Mouse (Mus musculus) cerebellum, adult 18-20 months (tissue): ENCODE data around the gene Myom3.

Experiments
- DNase-seq, 2 experiments: peaks; one replicate each; pipeline ENCODE4 v3.0.0; 2021

The Myom3 gene

DNA sequence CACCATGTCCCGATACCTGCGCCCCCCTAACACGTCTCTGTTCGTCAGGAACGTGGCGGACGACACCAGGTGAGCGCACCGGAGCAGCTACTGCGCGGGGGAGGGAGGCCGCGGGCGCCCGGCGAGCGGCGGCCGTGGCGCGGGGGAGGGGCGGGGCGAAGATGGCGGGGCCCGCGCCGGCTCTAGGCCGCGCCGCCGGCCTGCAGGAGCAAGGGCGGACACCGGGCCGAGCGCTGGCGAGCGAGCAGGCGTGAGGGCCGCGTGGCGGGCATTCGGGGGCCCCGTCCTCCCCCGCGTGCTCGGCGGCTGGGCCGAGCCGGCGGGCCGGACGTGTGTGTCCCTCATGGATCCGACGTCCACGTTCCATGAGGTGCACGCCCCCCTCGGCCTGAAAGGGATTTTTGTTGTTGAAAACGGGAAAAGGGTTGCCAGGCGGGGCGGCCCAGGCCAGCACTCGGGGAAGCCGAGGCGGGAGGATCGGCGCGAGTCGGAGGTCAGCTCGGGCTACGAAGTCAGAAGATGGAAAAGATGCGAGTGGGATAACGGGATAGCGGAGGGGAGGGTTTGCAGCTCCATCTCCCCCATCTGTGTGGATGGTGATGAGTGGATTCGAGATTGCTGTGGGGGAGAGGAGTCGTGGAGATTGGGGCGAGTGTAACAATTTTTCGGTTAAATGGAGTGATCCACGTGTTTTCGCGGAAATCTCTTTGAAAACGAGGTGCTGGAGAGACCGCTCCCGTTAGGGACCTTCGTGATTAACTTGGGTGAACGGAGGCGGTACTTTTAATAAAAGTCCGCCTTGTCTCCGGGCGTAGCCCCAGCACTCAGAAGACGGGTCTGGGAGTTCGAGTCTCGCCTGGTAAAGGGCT, 96.9 kb downstream of the Myom3 start:
- DNase-seq: peak; percentile 19 to 55

DNA sequence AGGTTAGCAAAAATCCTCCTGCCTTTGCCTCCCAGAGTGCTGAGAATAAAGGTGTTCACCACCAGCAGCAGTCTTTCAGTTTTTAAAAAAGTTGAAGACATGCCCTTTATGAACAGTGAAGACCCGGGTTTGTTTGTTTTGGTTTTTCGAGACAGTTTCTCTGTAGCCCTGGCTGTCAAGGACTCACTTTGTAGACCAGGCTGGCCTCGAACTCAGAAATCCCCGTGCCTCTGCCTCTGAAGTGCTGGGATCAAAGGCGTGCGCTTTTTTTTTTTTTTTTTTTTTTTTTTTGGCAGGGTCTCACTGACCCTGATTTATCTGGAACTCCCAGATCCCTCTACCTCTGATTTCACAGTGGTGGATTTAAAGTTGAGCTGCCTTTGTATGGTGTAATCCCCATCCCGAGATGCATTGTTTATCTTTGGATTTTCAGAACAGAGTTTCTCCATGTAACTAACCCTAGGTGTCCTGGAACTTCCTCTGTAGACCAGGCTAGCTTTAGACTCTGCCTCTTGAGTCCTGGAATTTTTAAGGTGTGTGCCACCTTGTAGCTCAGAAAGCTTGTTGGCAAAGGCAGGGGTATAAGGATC, 98.2 kb downstream of the Myom3 start:
- no peak for DNase-seq
